Mouse (Mus musculus) intestine, postnatal 0 days (tissue): ENCODE measurements at regions not wholly inside any gene's neighbourhood (a gene's known extent, or its start where the extent isn't known, plus 50 kb on each side); places are given as distances from the start of the nearest gene placed in this dataset.

ENCODE experiments used
- ATAC-seq: fragments of 200-750 bp; cut with Nextera tagmentation; 2 replicates; pipeline ENCODE4 v1.8.0; 2017; ENCODE audit warnings: mild to moderate bottlenecking, moderate TSS enrichment, moderate library complexity
- H3K27ac ChIP-seq: fragments of 300-500 bp; sonication (generic); 2 replicates; pipeline ENCODE4 v1.5.1; 2014; ENCODE audit warnings: mild to moderate bottlenecking, low read depth, low read length, moderate library complexity
- H3K27me3 ChIP-seq: fragments of 300-500 bp; sonication (generic); replicated peaks from 2 replicates; pipeline ENCODE4 v1.6.1; 2014; ENCODE audit warnings: low read length, mixed read lengths; ENCODE audit not compliant: control insufficient read depth, insufficient read depth
- H3K36me3 ChIP-seq: fragments of 300-500 bp; sonication (generic); 2 replicates; pipeline ENCODE4 v1.6.1; 2014; ENCODE audit warnings: mild to moderate bottlenecking, moderate library complexity; ENCODE audit not compliant: control insufficient read depth, insufficient read depth
- H3K4me1 ChIP-seq: fragments of 300-500 bp; sonication (generic); replicated peaks from 2 replicates; pipeline ENCODE4 v1.6.1; 2014; ENCODE audit warnings: antibody characterized with exemption, low read length, mixed read lengths; ENCODE audit not compliant: control insufficient read depth, insufficient read depth
- H3K4me2 ChIP-seq: fragments of 300-500 bp; sonication (generic); replicated peaks from 2 replicates; pipeline ENCODE4 v1.6.1; 2014; ENCODE audit warnings: low read depth, mild to moderate bottlenecking, moderate library complexity
- H3K4me3 ChIP-seq: fragments of 300-500 bp; sonication (generic); 2 replicates; pipeline ENCODE4 v1.5.1; 2014; ENCODE audit warnings: low read depth, low read length
- H3K9ac ChIP-seq: fragments of 300-500 bp; sonication (generic); 2 replicates; pipeline ENCODE4 v1.6.1; 2014; ENCODE audit warnings: mild to moderate bottlenecking, low read depth, low read length
- H3K9me3 ChIP-seq: fragments of 300-500 bp; sonication (generic); 2 replicates; pipeline ENCODE4 v1.6.1; 2016; ENCODE audit warnings: mixed run types; ENCODE audit not compliant: control insufficient read depth
- CTCF ChIP-seq: sonication (generic); IDR thresholded peaks from 2 replicates; pipeline ENCODE4 v1.5.1; 2016; ENCODE audit warnings: low read depth, mild to moderate bottlenecking, control low read depth, antibody characterized with exemption, moderate library complexity
- WGBS: fragments of 180-500 bp; shearing (Covaris S2); extraction: QIAGEN DNeasy Blood & Tissue Kit; methylation state at CpG from one replicate; pipeline ENCODE4 v1.1.7; 2014; 5-methylcytosine and 5-hydroxymethylcytosine counted together

DNA sequence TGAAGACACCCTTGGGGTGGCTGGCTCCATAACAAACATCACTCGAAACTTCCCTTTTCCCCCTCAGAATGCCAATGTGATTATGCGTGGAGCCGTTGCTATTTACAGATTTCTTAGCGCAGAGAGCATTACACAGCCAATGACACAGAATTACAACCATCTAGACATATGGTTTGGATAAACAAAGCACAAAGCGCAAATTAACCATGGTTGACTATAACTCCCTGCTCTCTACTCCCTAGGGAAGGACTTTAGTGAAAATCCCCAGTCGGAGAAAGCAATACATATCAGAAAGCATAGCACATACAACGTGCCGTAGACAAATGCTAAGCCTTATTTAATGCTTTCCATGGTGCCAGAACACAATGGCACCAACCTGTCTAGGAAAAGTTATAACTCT lies 131.8 kb downstream of the Tshz3 start:
- no peak overlapping the region for H3K9ac ChIP-seq

DNA sequence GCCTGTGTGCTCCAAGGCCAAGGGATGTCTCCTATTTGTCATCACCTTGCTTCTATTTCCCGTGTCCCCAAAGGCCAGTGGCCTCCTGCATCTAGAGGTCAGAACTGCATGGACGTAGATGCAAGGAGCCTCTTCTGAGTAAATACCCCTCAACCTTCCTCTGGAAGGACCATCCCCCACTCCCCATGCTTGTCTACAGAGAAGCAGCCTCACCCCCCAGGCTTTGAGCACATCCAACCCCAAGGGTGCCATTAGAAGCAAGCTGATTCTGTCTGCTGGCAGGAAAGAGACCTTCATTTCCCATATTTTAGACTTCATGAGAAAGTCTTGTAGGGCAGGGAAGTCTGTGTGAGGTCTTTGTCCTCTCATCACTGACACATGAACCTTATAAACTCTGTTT lies 132.2 kb downstream of the Tshz3 start:
- 73% methylated on average over 2 of the region's 2 CpGs for WGBS
- no peaks in the 10 kb centered on the region for H3K4me1 ChIP-seq
- no peak for TF ChIP-seq CTCF
- H3K4me3 ChIP-seq = no peak overlapping the region
- no peaks in the 10 kb centered on the region for H3K36me3 ChIP-seq
- no peak for ATAC-seq
- no peaks in the 10 kb centered on the region for H3K27me3 ChIP-seq
- H3K9me3 ChIP-seq = no peaks in the 10 kb centered on the region
- no peak overlapping the region for H3K4me2 ChIP-seq
- H3K9ac ChIP-seq = no peak overlapping the region
- H3K27ac ChIP-seq = no peak overlapping the region

More for the DNA sequence above, 131.8 kb downstream of the Tshz3 start:
- 74% methylated on average over 8 of the region's 8 CpGs for WGBS
- Histone ChIP-seq H3K36me3 (no peaks in the 10 kb centered on the region), H3K27me3 (no peaks in the 10 kb centered on the region), H3K4me3 (no peak overlapping the region), H3K27ac (no peak overlapping the region), H3K4me2 (no peak overlapping the region), H3K4me1 (no peaks in the 10 kb centered on the region), H3K9me3 (no peaks in the 10 kb centered on the region)
- no peak for ATAC-seq
- TF ChIP-seq CTCF = no peak

DNA sequence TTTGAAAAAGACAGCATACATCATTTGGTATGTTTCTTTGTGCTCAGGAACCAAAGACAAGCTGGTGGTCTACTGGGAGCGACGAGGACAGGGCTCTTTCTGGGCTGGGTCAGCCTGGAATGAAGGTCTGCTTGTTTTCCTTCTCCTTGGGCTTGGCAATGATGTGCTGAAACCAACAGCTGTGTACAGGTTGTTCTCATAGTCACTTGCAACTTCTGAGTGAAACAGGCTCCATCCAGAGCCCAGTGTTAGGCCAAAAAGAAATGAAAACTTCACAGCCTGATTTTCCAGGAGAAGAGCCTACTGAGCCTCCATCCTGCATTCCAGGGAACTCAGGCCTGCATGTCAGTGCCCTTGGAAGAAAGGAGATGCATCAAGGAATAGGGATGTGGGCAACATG lies 150.4 kb downstream of the Tshz3 start:
- Histone ChIP-seq H3K27ac (no peak overlapping the region), H3K4me3 (no peak overlapping the region), H3K36me3 (no peaks in the 10 kb centered on the region), H3K27me3 (no peaks in the 10 kb centered on the region), H3K9ac (no peak overlapping the region), H3K4me2 (no peak overlapping the region), H3K4me1 (no peaks in the 10 kb centered on the region), H3K9me3 (no peaks in the 10 kb centered on the region)
- ATAC-seq = no peak
- no peak for TF ChIP-seq CTCF
- WGBS = 68% methylated on average over 2 of the region's 2 CpGs

DNA sequence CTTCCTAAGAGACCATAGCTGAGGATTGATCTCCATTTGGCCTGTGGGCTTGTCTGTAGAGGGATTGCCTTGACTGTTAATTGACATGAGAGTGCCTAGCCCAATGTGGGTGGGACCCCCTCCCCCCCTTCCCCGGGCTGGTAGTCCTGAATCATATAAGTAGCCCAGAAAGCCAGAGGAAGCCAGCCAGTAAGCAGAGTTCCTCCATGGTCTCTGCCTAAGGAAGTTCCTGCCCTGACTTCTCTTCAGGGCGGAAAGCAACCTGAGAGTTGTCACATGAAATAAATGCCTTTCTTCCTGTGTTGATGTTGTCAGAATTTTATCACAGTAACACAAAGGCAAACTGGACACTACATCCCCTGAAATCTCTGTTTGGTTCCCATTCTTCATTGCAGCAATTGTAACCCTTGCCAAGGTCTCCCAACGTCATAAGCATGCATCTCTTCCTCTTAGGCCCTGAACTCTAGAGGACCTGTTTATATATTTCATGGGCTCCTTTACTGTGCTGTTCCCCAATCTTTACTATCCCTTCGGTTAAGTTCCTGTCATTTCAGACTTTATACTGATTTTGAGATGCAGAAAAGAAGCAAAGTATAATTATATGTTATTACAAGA lies 153.5 kb downstream of the Tshz3 start:
- 67% methylated on average over 4 of the region's 4 CpGs for WGBS
- Histone ChIP-seq H3K9ac (no peak overlapping the region), H3K4me2 (no peak overlapping the region), H3K36me3 (no peaks in the 10 kb centered on the region), H3K4me3 (no peak overlapping the region), H3K27me3 (no peaks in the 10 kb centered on the region), H3K9me3 (no peaks in the 10 kb centered on the region), H3K4me1 (no peaks in the 10 kb centered on the region), H3K27ac (no peak overlapping the region)
- TF ChIP-seq CTCF = no peak
- no peak for ATAC-seq

DNA sequence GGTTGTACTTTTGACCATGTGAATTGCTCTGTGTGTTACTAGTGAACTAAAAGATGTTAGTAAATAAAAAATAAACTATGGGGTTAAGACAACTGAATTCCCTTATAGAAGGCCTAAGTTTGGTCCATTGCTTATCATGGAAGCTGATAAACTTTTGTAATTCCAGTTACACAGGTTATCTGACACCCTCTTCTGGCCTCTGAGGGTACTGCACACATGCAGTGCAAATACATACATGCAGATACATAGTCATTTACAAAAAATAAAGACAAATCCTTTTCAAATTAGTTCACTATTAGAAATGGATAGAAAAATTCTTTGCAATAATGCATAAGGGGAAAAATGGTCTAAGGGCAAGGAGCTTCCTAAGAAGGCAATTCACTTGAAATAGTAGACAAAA lies 156.4 kb downstream of the Tshz3 start:
- ATAC-seq = no peak
- H3K4me2 ChIP-seq = no peak overlapping the region
- H3K27me3 ChIP-seq = no peaks in the 10 kb centered on the region
- H3K4me1 ChIP-seq = no peaks in the 10 kb centered on the region
- H3K4me3 ChIP-seq = no peak overlapping the region
- peak; percentile 18; the same call in 1 of the 2 replicates for TF ChIP-seq CTCF
- no peaks in the 10 kb centered on the region for H3K36me3 ChIP-seq
- H3K9me3 ChIP-seq = no peaks in the 10 kb centered on the region
- H3K9ac ChIP-seq = no peak overlapping the region
- H3K27ac ChIP-seq = no peak overlapping the region

DNA sequence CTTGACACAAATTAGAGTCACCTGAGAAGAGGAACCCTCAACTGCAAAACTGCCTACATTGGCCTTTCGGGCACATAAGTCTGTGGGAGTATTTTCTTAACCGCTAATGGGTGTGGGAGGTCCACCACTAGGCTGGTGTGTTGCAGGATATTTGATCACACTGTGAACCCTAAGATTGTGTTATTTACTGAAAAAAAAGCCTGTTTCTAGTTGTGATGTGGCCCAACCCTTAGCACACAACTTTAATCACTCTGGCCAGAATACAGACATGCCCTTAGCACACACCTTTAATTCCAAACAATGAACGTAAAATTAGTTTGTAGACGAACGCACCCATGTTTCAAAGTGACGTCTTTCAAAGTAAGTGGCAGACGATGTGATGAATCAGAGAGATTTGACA lies 161.5 kb downstream of the Tshz3 start:
- no peaks in the 10 kb centered on the region for H3K4me1 ChIP-seq
- no peak for TF ChIP-seq CTCF
- no peaks in the 10 kb centered on the region for H3K36me3 ChIP-seq
- ATAC-seq = no peak
- H3K9me3 ChIP-seq = no peaks in the 10 kb centered on the region
- H3K9ac ChIP-seq = no peak overlapping the region
- no peak overlapping the region for H3K4me2 ChIP-seq
- no peaks in the 10 kb centered on the region for H3K27me3 ChIP-seq
- H3K27ac ChIP-seq = no peak overlapping the region
- WGBS = 71% methylated on average over 7 of the region's 7 CpGs
- H3K4me3 ChIP-seq = no peak overlapping the region

DNA sequence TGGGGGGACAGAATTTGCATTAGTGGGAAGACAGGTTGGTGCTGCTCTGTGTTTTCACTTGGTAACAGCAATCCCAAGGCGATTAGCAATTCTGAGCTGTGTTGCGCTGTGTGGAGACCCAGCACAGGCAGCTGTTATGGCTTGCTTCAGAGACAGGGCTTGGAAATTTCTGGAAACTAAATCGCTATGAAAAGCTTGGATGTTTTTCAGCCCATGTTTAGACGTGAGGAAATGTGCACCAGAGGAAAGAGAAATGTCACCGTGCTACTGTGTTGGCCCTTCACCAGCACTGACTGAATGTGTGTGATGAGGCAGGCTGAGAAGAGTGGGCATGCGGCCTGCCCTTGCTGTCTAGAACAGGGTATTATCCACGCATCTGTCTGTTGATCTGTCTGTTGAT lies 164.6 kb downstream of the Tshz3 start:
- H3K9ac ChIP-seq = no peak overlapping the region
- H3K4me1 ChIP-seq = no peaks in the 10 kb centered on the region
- H3K4me3 ChIP-seq = no peak overlapping the region
- no peak for TF ChIP-seq CTCF
- ATAC-seq = no peak
- no peak overlapping the region for H3K27ac ChIP-seq
- no peaks in the 10 kb centered on the region for H3K27me3 ChIP-seq
- H3K4me2 ChIP-seq = no peak overlapping the region
- WGBS = 89% methylated on average over 7 of the region's 7 CpGs
- H3K36me3 ChIP-seq = no peaks in the 10 kb centered on the region
- no peaks in the 10 kb centered on the region for H3K9me3 ChIP-seq
